Mouse (Mus musculus) thymus, adult 2 months (tissue): ENCODE measurements around the gene Slco1a6.

Source experiments
- CTCF ChIP-seq: fragments of 200-500 bp; IDR thresholded peaks from 2 replicates; pipeline ENCODE4 v1.5.1; 2012; ENCODE audit warnings: mild to moderate bottlenecking, control low read depth, low read length, moderate library complexity, borderline replicate concordance; ENCODE audit not compliant: control insufficient read depth, poor library complexity, insufficient read depth; ENCODE audit errors: extremely low read depth
- POLR2A ChIP-seq: fragments of 200-500 bp; IDR thresholded peaks from 2 replicates; pipeline ENCODE4 v1.6.1; 2012; ENCODE audit warnings: mild to moderate bottlenecking, low read length, control low read depth, moderate library complexity; ENCODE audit not compliant: control insufficient read depth, poor library complexity, insufficient read depth; ENCODE audit errors: extremely low read depth

GRCm38 (mm10) chr6:142148371-142148770 lies 60.0 kb downstream of the Slco1a6 start:
- TF ChIP-seq CTCF (no peak), POLR2A (no peak)
